Comparison of ENCODE assay signal across 9 mouse cellular contexts in genomic region chr2:136648606-136649005, GRCm38 (mm10).
DNase-seq lines count a peak whose midpoint lies in the region; ATAC-seq lines count a peak whose summit lies in the region.
"Had no signal": no experiment of that assay in that cellular context is flagged by ENCODE, and none has a peak within 500 bp of the region (broad histone marks: within the 10 kb centered on the region; RNA-seq: fewer than 3 reads in every experiment).

No protein-coding gene starts in this region.

- no peak overlapping the region for H3K9ac ChIP-seq in midbrain, embryonic 14.5 days (replicated peaks; ENCODE audit: low read length)
- no peak overlapping the region for H3K9ac ChIP-seq in midbrain, embryonic 16.5 days (ENCODE audit: low read depth, low read length)
- no peak overlapping the region for H3K9ac ChIP-seq in liver, embryonic 12.5 days
- H3K9ac ChIP-seq: liver, embryonic 15.5 days had no signal

- no peak overlapping the region for H3K4me3 ChIP-seq in midbrain, embryonic 14.5 days (replicated peaks; ENCODE audit: low read depth, low read length)
- H3K4me3 ChIP-seq in midbrain, embryonic 16.5 days (ENCODE audit: low read depth, low read length) = no peak overlapping the region
- no peak overlapping the region for H3K4me3 ChIP-seq in liver, embryonic 12.5 days
- H3K4me3 ChIP-seq: liver, embryonic 15.5 days had no signal

- H3K27me3 ChIP-seq in midbrain, embryonic 14.5 days (ENCODE audit: control insufficient read depth, insufficient read depth, low read length) = no peaks in the 10 kb centered on the region
- no peaks in the 10 kb centered on the region for H3K27me3 ChIP-seq in midbrain, embryonic 16.5 days (ENCODE audit: control insufficient read depth, insufficient read depth, low read depth, low read length)
- no peaks in the 10 kb centered on the region for H3K27me3 ChIP-seq in liver, embryonic 12.5 days (replicated peaks)
- H3K27me3 ChIP-seq: liver, embryonic 15.5 days had no signal

- no peak for ATAC-seq in midbrain, embryonic 14.5 days (ENCODE audit: low FRiP score, low TSS enrichment)
- no peak for ATAC-seq in midbrain, embryonic 16.5 days
- ATAC-seq in liver, embryonic 12.5 days = no peak
- ATAC-seq in megakaryocyte-erythroid progenitor cell, adult 5-6 weeks (replicated peaks; ENCODE audit: low FRiP score, low TSS enrichment, poor library complexity, severe bottlenecking) = no peak
- ATAC-seq in megakaryocyte, adult 5-6 weeks (ENCODE audit: poor library complexity, severe bottlenecking) = no peak

- WGBS in midbrain, embryonic 14.5 days = 89% methylated on average over 5 of the region's 5 CpGs
- WGBS in midbrain, embryonic 16.5 days = 78% methylated on average over 5 of the region's 5 CpGs
- 53% methylated on average over 5 of the region's 5 CpGs for WGBS in liver, embryonic 12.5 days (ENCODE audit: insufficient replicate concordance)

- no peak overlapping the region for H3K27ac ChIP-seq in midbrain, embryonic 14.5 days (replicated peaks; ENCODE audit: low read depth, low read length)
- H3K27ac ChIP-seq in midbrain, embryonic 16.5 days (ENCODE audit: low read length) = no peak overlapping the region
- H3K27ac ChIP-seq in liver, embryonic 12.5 days = no peak overlapping the region
- H3K27ac ChIP-seq: liver, embryonic 15.5 days had no signal

- peak; percentile 24 for DNase-seq in midbrain, embryonic 14.5 days
- peak; percentile 96 for DNase-seq in cerebellum, adult 9-10 months
- DNase-seq in kidney, adult 9 months = peak; percentile 31
- DNase-seq in ovary, postnatal 14 days (ENCODE audit: low spot score) = peak; percentile 16

- no peaks in the 10 kb centered on the region for H3K4me1 ChIP-seq in midbrain, embryonic 14.5 days (ENCODE audit: control insufficient read depth, insufficient read depth, low read length)
- H3K4me1 ChIP-seq in midbrain, embryonic 16.5 days (ENCODE audit: control insufficient read depth, insufficient read depth, low read length) = no peaks in the 10 kb centered on the region
- no peaks in the 10 kb centered on the region for H3K4me1 ChIP-seq in liver, embryonic 12.5 days
- H3K4me1 ChIP-seq: liver, embryonic 15.5 days had no signal

- no peak overlapping the region for H3K4me2 ChIP-seq in midbrain, embryonic 14.5 days (ENCODE audit: low read length)
- H3K4me2 ChIP-seq in midbrain, embryonic 16.5 days (ENCODE audit: low read length) = no peak overlapping the region
- no peak overlapping the region for H3K4me2 ChIP-seq in liver, embryonic 12.5 days
- H3K4me2 ChIP-seq: liver, embryonic 15.5 days had no signal

- no peaks in the 10 kb centered on the region for H3K9me3 ChIP-seq in midbrain, embryonic 14.5 days (ENCODE audit: control insufficient read depth, low read length)
- H3K9me3 ChIP-seq in midbrain, embryonic 16.5 days (replicated peaks; ENCODE audit: control insufficient read depth, low read length, poor library complexity, severe bottlenecking) = no peaks in the 10 kb centered on the region
- H3K9me3 ChIP-seq in liver, embryonic 12.5 days (replicated peaks) = no peaks in the 10 kb centered on the region
- H3K9me3 ChIP-seq: liver, embryonic 15.5 days had no signal

- H3K36me3 ChIP-seq in midbrain, embryonic 14.5 days (ENCODE audit: control insufficient read depth, insufficient read depth, low read length) = no peaks in the 10 kb centered on the region
- no peaks in the 10 kb centered on the region for H3K36me3 ChIP-seq in midbrain, embryonic 16.5 days (ENCODE audit: control insufficient read depth, insufficient read depth, low read length)
- H3K36me3 ChIP-seq in liver, embryonic 12.5 days = no peaks in the 10 kb centered on the region
- H3K36me3 ChIP-seq: liver, embryonic 15.5 days had no signal

Comparison
In these comparisons a context has a peak if more than half of its experiments do, and no peak if none do; other contexts are left out.
1. DNase-seq: peak in every context shown above with its lines; median percentile 96 in cerebellum, adult 9-10 months; 31 in kidney, adult 9 months; 24 in midbrain, embryonic 14.5 days; 16 in ovary, postnatal 14 days.